Mouse (Mus musculus) heart, embryonic 11.5 days (tissue): Measurements from ENCODE around the gene Fam78b. TPM values are rescaled to one million over a fixed set of nuclear protein-coding genes. Genes with fewer than 3 reads are reported as not detected.

Experiments used
- ATAC-seq: fragments of 200-750 bp; cut with Nextera tagmentation; replicated peaks from 2 replicates; pipeline ENCODE4 v1.8.0; 2017; ENCODE audit warnings: moderate library complexity; ENCODE audit not compliant: insufficient number of reproducible peaks, low FRiP score, low TSS enrichment
- H3K27ac ChIP-seq: fragments of 300-500 bp; sonication (generic); 2 replicates; pipeline ENCODE4 v1.5.1; 2014; ENCODE audit warnings: mild to moderate bottlenecking, low read depth, low read length
- H3K27me3 ChIP-seq: fragments of 300-500 bp; sonication (generic); 2 replicates; pipeline ENCODE4 v1.6.1; 2014; ENCODE audit warnings: mild to moderate bottlenecking, low read length, mixed read lengths; ENCODE audit not compliant: control insufficient read depth, insufficient read depth
- H3K36me3 ChIP-seq: fragments of 300-500 bp; sonication (generic); 2 replicates; pipeline ENCODE4 v1.6.1; 2014; ENCODE audit warnings: mild to moderate bottlenecking, low read length, moderate library complexity, mixed read lengths; ENCODE audit not compliant: control insufficient read depth, insufficient read depth
- H3K4me1 ChIP-seq: fragments of 300-500 bp; sonication (generic); 2 replicates; pipeline ENCODE4 v1.6.1; 2014; ENCODE audit warnings: low read length; ENCODE audit not compliant: control insufficient read depth, insufficient read depth
- H3K4me2 ChIP-seq: fragments of 300-500 bp; sonication (generic); 2 replicates; pipeline ENCODE4 v1.6.1; 2014; ENCODE audit warnings: mild to moderate bottlenecking, moderate library complexity
- H3K4me3 ChIP-seq: fragments of 300-500 bp; sonication (generic); 2 replicates; pipeline ENCODE4 v1.5.1; 2014; ENCODE audit warnings: low read depth, low read length
- H3K9ac ChIP-seq: fragments of 300-500 bp; sonication (generic); 2 replicates; pipeline ENCODE4 v1.6.1; 2014; ENCODE audit warnings: mild to moderate bottlenecking, low read depth, low read length, moderate library complexity
- H3K9me3 ChIP-seq: fragments of 300-500 bp; sonication (generic); replicated peaks from 2 replicates; pipeline ENCODE4 v1.6.1; 2016; ENCODE audit warnings: low read length; ENCODE audit not compliant: control insufficient read depth
- WGBS: fragments of 180-500 bp; shearing (Covaris S2); extraction: QIAGEN DNeasy Blood & Tissue Kit; methylation state at CpG from one replicate; pipeline ENCODE4 v1.1.7; 2014; ENCODE audit not compliant: insufficient replicate concordance; 5-methylcytosine and 5-hydroxymethylcytosine counted together
- polyA plus RNA-seq: library from polyadenylated mRNA; unstranded; fragments of >200 nt; fragmentation: Nextera tagmentation; extraction: Ambion mirVana; gene quantifications from 2 replicates; pipeline ENCODE4 v1.2.1, GENCODE M21; 2014

Gene Fam78b
- 0.60 and 0.65 TPM in 2 replicates for polyA plus RNA-seq

- Histone ChIP-seq H3K27me3 (peaks cover 26% of the 10 kb centered on the region), H3K4me3 (peak within 1 kb of the TSS; percentile 77), H3K27ac (0 out of 2 replicates have a peak within 1 kb of the TSS, but pooled peaks have one; percentile 15), H3K9me3 (no peaks in the 10 kb centered on the region), H3K4me1 (peaks cover 6% of the 10 kb centered on the region), H3K36me3 (no peaks in the 10 kb centered on the region), H3K9ac (peak within 1 kb of the TSS; percentile 79), H3K4me2 (peak within 1 kb of the TSS; percentile 96)
- under 1% methylated on average over 67 of the region's 85 CpGs for WGBS
- peak; percentile 41 for ATAC-seq
These were observed at the start of gene Fam78b for GRCm38 (mm10) chr1:167001174-167001843. Gene Fam78b, plus strand, starts transcription at chr1:167001417.

DNA sequence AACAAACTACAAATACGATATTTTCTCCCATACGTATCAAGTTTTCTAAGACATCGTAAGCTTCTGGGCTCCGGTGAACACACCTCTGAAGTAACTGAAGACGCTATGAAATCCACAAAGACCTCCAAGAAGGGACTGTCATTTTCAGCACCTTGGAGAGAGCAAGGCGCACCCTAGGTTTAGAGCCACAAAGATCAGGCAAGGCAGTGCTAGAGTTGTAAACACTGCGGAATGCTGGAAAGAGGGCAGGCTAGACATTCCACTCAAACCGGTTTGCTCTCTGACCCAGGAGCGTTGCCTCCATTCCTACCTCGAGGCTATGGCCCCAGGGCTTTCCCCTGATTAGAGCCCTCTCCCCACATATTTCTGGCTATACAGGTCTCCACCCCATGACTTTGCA is 36.7 kb upstream of the Fam78b start:
- Histone ChIP-seq H3K27me3 (no peaks in the 10 kb centered on the region), H3K27ac (no peak overlapping the region), H3K4me3 (no peak overlapping the region), H3K4me2 (no peak overlapping the region), H3K9me3 (no peaks in the 10 kb centered on the region), H3K36me3 (no peaks in the 10 kb centered on the region), H3K4me1 (no peaks in the 10 kb centered on the region), H3K9ac (no peak overlapping the region)
- 28% methylated on average over 10 of the region's 10 CpGs for WGBS
- no peak for ATAC-seq

DNA sequence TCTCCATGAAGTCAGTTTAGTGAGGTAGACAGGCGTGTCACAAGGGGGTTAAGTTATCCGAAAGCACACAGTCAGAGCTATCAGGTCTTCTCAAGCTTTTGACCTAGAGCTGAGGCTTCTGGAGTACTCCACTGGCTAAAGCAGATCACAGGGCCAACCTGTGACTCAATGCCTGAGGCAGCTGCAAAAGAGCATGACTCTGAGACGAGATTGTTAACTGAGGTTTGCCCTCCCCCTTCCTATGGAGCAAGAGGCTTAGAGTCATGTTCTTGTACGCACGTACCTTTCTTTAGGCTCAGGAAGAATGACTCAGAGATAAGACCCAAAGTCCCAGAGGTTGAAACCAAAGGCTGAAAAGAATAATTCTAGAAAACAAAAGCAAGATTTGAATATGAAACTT is 32.9 kb upstream of the Fam78b start:
- ATAC-seq = no peak
- H3K9me3 ChIP-seq = no peaks in the 10 kb centered on the region
- 55% methylated on average over 5 of the region's 5 CpGs for WGBS
- H3K27ac ChIP-seq = no peak overlapping the region
- H3K9ac ChIP-seq = no peak overlapping the region
- no peaks in the 10 kb centered on the region for H3K27me3 ChIP-seq
- no peaks in the 10 kb centered on the region for H3K4me1 ChIP-seq
- H3K4me3 ChIP-seq = no peak overlapping the region
- H3K4me2 ChIP-seq = no peak overlapping the region
- no peaks in the 10 kb centered on the region for H3K36me3 ChIP-seq

DNA sequence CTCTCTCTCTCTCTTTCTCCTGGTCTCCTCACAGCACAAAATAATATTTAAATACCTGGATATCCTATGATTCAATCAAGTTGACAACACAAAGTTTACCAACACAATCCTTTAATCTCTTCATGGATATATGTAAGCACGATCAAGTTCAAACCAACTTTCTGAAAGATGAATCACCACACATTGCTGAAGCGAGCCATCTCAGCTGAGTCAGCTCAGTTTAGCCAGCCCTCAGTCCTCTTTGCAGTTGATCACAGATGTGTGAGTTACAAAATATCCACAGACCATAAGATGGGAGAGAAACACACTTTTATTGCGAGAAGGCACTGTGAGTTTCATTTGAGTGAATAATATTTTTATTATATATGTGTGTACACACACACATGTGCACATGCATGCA is 27.5 kb upstream of the Fam78b start:
- H3K4me3 ChIP-seq = no peak overlapping the region
- no peak overlapping the region for H3K9ac ChIP-seq
- H3K4me1 ChIP-seq = no peaks in the 10 kb centered on the region
- H3K27ac ChIP-seq = no peak overlapping the region
- no peaks in the 10 kb centered on the region for H3K27me3 ChIP-seq
- H3K36me3 ChIP-seq = no peaks in the 10 kb centered on the region
- no peak overlapping the region for H3K4me2 ChIP-seq
- 71% methylated on average over 3 of the region's 3 CpGs for WGBS
- H3K9me3 ChIP-seq = no peaks in the 10 kb centered on the region
- no peak for ATAC-seq

DNA sequence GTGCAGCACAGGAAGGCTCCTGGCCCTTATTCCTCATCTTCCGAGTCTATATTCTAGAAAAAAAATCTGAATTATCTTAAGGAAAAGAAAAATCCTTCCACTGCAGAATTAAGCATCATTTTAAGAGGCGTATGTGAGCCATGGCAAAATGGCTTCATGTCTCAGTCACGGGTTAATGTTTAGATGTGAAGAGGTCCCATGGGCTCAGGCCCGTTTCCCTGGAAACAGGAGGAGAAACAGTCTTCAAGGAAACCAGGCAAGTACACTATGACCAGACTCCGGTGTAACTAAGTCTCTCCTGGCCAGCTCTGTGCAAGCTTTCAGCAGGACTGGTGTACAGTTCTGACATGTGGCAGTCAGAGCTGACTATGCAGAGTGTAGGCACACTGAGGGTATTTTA is 22.6 kb upstream of the Fam78b start:
- Histone ChIP-seq H3K9me3 (no peaks in the 10 kb centered on the region), H3K27me3 (no peaks in the 10 kb centered on the region), H3K4me2 (no peak overlapping the region), H3K27ac (no peak overlapping the region), H3K9ac (no peak overlapping the region), H3K4me1 (no peaks in the 10 kb centered on the region), H3K36me3 (no peaks in the 10 kb centered on the region), H3K4me3 (no peak overlapping the region)
- WGBS = 67% methylated on average over 5 of the region's 5 CpGs
- ATAC-seq = no peak

DNA sequence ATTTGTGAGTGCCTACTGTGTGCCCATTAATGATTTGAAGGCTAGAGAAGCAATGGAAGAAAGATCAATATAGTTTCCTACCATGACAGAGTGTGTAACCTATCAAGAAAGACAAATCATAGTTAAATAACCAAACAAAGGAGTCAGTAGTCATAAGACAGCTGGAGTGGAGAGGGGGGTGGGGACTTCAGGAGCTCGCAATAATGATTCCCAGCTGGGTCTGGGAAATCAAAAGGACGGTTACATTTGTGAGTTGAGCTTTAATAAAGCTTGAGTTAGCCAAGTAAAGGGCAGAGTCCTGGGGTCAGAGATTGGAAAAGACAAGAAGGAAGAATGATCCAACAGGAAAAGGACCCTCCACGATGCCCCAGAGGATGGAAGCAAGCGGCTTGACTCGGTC is 7.0 kb upstream of the Fam78b start:
- Histone ChIP-seq H3K4me3 (no peak overlapping the region), H3K27ac (no peak overlapping the region), H3K27me3 (0 out of 2 replicates have a peak, but pooled peaks cover 2% of the 10 kb centered on the region), H3K9ac (no peak overlapping the region), H3K4me1 (no peaks in the 10 kb centered on the region), H3K36me3 (no peaks in the 10 kb centered on the region), H3K9me3 (no peaks in the 10 kb centered on the region), H3K4me2 (no peak overlapping the region)
- ATAC-seq = no peak
- 75% methylated on average over 5 of the region's 5 CpGs for WGBS

DNA sequence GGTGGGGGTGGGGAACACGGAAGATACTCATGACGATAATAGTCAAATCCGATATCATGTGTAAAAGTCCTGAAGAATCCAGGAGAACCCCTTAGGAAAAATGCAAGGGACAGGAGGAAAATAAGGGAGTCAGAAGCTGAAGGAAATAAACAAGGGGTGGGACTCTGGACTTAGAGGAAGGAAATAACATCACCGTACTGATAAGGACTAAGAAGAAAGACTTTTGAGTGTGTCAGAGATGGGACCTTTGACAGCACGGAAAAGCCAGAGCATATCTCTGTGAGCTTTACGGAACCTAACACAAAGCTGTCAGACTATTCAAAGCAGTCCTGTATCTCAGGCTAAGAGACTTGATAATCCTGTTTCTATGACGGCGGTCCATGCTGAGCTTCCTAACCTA is 5.0 kb upstream of the Fam78b start:
- H3K36me3 ChIP-seq = no peaks in the 10 kb centered on the region
- no peak overlapping the region for H3K27ac ChIP-seq
- ATAC-seq = no peak
- 52% methylated on average over 8 of the region's 8 CpGs for WGBS
- no peak overlapping the region for H3K9ac ChIP-seq
- H3K27me3 ChIP-seq = peaks cover 5% of the 10 kb centered on the region; the same call in 1 of the 2 replicates
- H3K4me1 ChIP-seq = no peaks in the 10 kb centered on the region; the same call in 1 of the 2 replicates
- no peaks in the 10 kb centered on the region for H3K9me3 ChIP-seq
- H3K4me3 ChIP-seq = no peak overlapping the region
- H3K4me2 ChIP-seq = no peak overlapping the region

- Histone ChIP-seq H3K27me3 (peaks cover 11% of the 10 kb centered on the region), H3K36me3 (no peaks in the 10 kb centered on the region), H3K4me3 (no peak overlapping the region), H3K4me1 (peaks cover 4% of the 10 kb centered on the region), H3K27ac (no peak overlapping the region), H3K9me3 (no peaks in the 10 kb centered on the region), H3K9ac (no peak overlapping the region), H3K4me2 (no peak overlapping the region)
- ATAC-seq = no peak
- 55% methylated on average over 7 of the region's 7 CpGs for WGBS
These were observed 4.4 kb upstream of the Fam78b start for GRCm38 (mm10) chr1:166996811-166997210.
